Mouse (Mus musculus) heart, adult 11 months (tissue): ENCODE results near the gene Map2k6.

Experiments
- DNase-seq: peaks from one replicate; pipeline ENCODE4 v3.0.0; 2022

Map2k6 gene

DNA sequence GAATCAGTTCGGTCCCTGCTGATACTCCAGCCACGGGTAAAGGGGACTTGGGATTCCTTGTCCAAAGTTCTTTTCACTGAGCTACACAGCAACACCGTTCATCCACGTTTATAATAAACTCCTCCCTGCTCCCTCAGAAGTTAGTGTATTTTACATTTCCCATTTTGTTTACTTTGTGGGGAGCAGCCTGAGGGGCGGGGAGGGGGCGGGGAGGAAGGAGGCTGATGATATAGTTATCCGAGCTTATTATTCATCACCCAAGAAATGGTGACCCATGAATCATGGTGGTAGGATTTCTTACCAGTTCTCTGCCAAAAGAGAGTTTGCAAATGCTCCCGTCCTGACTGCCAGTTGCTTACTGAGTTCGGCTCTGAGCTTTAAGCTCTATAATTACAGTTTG, 6.7 kb downstream of the Map2k6 start:
- peak; percentile 23 for DNase-seq

DNA sequence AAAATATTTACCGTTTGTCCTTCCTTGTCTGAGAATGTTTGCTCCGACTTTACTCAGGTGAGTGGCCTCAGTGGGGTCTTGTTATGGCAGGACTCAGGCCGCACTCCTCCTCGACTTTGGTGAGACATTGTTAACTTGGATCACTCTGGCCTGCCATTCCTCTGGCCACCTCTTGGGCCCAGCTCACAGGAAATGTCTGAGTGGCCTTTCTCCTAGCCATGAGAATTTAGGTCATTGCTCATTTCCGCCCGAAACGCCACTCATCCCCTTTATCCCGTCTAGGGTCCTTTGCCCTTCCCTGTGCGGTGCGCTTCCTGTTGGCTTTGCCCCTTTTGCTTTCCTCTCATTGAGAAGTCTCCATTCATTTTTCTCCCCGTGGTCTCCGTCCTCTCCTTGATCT, 10.2 kb downstream of the Map2k6 start:
- DNase-seq, result peak; percentile 74

DNA sequence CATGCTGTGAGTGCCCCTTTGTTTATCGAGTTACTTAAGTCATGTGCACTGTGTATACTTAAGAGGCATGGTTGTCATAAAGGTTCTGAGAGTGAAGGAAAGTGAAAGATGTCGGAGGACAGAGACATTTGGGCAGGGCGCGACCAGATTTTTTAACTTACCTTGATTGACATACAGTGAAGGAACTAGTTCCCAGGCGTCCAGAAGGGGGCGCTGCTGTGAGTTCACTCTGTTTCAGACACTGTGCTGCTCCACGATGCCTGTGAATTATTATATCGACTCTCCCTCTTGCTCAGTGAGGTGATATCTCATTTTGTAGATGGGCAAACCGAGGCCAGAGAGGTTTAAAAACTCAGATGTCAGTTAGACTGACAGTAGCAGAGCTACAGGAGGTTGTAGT, 10.9 kb downstream of the Map2k6 start:
- DNase-seq, result peak; percentile 78

DNA sequence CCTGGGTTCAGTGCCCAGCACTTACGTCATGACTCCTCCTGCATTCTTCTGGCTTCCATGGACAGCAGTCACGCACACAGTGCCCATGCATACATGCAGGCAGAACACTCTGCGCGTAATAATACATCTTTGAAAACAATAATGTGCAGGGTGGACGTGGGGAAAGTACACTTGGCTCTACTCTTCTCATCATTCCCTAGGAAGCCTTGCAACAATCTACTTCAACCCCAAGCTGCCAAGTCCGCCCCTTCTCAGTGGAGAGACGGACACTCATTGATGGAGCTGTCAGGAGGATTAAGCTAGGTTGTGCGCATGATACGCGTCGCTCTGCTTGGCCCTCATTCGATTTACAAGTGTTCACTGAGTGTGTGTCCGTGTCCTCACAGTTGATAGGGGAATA, 12.7 kb downstream of the Map2k6 start:
- DNase-seq, result peak; percentile 52

- no peak for DNase-seq
Observed at GRCm38 (mm10) chr11:110414263-110414662, 15.3 kb downstream of the Map2k6 start.

DNA sequence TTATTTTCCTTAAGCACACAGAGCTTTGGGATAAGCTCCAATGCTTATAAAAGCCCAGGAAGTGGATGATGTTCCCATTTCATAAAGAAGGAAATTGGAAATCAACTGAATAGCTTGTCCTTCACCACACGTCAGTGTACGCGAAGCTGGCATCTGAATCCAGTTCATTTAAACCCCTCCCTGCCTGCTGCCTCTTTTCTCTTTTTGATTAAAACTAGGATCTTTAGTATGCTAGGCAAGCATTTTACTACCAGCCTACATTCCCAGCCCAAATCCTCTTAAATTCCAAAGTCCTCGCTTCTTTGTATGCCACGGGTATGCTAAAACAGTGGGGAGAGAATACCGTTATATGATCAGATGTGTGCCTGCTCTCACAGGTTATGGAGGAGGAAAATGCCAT, 17.8 kb downstream of the Map2k6 start:
- no peak for DNase-seq

GRCm38 (mm10) chr11:110420463-110420862, 21.5 kb downstream of the Map2k6 start:
- peak; percentile 87 for DNase-seq

- DNase-seq, result peak; percentile 83
Observed at GRCm38 (mm10) chr11:110426572-110427145, 27.7 kb downstream of the Map2k6 start.

- DNase-seq, result peak; percentile 86
Observed at GRCm38 (mm10) chr11:110427159-110427561, 28.2 kb downstream of the Map2k6 start.

GRCm38 (mm10) chr11:110428999-110429398, 30.1 kb downstream of the Map2k6 start:
- DNase-seq, result peak; percentile 19

DNA sequence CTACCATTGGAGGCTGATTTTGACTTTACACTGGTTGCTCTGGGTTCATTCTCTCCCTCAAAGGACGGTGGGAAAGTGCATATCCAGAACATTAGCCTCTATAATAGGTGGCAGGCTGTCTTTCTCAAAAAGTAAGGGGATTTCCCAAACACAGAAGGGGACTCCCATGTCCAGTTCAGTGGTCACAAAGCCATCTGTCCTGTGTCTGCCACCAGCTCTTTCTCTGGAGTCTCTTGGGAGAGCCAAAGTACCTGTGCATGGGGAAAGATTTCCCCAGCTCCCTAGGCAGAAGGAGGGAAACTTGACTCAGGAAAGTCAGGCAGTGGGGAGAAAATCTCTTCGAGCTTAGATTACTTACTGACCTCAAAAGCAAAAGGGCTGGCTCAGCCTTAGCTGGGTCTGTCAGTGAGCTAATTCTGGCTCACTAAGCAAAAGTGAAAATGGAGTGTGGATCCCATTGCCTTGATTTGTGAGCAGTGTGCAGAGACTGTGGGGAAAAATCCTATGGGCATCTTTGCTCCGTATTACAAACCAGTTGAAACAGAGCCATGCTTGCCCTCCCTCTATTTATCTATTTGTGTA, 31.0 kb downstream of the Map2k6 start:
- DNase-seq, result no peak

GRCm38 (mm10) chr11:110435839-110436556, 37.1 kb downstream of the Map2k6 start:
- DNase-seq, result no peak

DNA sequence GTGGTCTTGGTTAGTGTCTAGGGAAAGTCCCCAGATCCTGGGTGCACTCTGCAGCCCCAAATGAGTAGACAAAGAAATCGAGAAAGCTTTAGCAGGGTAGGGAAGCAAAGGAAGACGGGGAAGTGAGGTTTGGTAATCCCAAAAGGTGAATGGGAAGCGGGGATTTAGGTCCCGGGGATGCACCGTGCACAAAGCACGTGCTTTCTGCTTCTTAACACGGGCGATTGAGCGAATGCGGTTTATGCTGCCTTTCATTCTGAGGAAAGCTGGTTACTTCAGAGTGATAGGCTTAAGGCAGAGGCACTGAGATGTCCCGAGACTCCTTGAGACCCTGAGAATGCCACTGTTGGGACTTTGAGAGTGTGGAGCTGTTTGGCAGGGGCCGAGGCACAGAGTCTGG, 38.1 kb downstream of the Map2k6 start:
- no peak for DNase-seq

DNA sequence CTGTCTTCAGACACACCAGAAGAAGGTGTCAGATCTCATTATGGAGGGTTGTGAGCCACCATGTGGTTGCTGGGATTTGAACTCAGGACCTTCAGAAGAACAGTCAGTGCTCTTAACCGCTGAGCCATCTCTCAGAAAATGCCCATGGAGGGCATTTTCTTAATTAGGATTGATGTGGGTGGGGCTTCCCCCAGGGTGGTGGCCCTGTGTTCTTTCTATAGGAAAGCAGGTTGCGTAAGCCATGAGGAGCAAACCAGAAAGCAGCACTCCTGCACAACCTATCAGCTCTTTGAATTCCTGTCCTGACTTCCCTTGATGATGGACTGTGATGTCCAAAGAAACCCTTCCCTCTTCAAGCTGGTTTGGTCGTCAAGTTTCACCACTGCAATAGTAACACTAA, 39.2 kb downstream of the Map2k6 start:
- no peak for DNase-seq

DNA sequence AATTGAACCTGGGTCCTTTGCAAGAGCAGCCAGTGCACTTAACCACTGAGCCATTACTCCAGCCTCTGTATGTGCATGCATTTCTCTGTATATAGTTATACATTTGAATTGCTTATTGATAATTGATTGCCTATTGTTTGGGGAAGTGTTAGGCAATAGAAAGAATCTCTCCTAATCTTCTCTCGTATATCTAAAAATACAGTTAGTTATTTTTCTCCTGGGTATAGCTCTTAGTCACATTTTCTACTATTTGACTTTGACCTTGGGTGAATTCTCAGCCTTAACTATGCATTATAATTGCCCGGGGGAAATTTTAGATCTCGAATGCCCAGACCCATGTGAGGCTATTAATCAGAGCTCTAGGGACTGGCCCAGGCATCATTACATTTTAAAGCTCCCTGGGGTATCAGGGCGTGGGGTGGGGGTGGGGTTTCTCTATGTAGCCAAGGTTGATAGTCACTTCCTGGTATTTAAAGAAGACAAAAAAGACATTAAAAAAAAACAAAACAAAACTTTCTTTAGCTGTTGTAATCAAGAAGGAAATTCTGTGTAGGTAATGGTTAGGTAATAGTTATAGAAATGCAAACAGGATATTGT, 39.9 kb downstream of the Map2k6 start:
- no peak for DNase-seq

DNA sequence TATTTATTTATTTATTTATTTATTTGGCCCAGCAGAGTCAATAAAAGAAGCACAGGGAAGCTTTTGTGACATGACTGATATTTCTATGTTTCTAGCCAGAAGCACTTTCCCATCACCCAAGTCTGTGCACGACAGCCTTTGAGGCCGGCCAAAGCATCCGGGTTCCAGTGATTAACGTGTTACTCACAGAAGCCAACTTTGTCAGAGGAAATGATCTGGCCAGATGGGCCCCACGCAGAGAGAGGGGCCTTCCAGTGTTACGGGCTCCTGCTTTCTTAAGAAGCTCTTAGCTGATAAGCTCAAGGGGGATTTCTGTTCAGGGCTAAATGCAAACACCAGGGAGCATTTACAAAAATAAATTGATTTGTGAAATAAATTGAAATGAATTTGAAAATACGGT, 40.4 kb downstream of the Map2k6 start:
- DNase-seq, result peak; percentile 93

- DNase-seq, result no peak
Observed at GRCm38 (mm10) chr11:110444576-110444975, 45.7 kb downstream of the Map2k6 start.

- peak; percentile 94 for DNase-seq
Observed at GRCm38 (mm10) chr11:110448131-110448725, 49.3 kb downstream of the Map2k6 start.

GRCm38 (mm10) chr11:110448726-110449161, 49.8 kb downstream of the Map2k6 start:
- peak; percentile 98 for DNase-seq

GRCm38 (mm10) chr11:110449183-110449582, 50.3 kb downstream of the Map2k6 start:
- DNase-seq, result peak; percentile 83

DNA sequence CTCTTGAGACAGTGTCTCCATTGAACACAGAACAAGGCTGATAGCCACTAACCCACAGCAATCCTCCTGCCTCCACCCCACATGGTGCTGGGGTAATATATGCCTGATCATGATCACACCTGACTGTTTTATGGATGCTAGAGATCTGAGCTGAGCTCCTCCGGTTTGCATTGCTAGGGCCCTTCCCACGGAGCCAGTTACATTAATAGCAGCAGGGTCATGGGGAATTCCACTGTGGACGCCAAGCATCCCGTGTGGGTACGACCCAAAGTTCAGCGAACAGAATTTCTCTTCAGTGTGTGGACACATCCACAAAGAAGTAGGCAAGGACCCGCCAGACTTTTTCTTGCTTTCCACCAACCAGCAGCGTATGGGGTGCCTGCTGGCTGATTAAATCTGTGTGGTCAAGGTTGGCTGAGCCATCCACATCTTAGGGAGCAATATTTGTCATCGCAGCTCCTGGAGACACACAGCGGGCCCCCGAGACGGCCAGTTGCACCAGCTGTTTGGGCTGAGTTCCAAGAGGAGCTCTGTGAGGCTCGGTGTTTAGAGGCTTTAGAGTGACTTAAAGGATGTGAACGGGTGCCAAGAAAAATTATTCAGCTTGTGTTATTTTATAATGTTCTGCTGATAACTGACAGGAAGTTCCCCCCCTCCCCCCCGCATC, 51.3 kb downstream of the Map2k6 start:
- peak; percentile 96 for DNase-seq

GRCm38 (mm10) chr11:110450758-110451121, 51.8 kb downstream of the Map2k6 start:
- no peak for DNase-seq

GRCm38 (mm10) chr11:110451590-110451989, 52.7 kb downstream of the Map2k6 start:
- DNase-seq, result peak; percentile 67
